Mouse (Mus musculus) testis, adult 2 months (tissue): ENCODE measurements around the gene Dpp4.

Experiments
- CTCF ChIP-seq: fragments of 200-500 bp; IDR thresholded peaks from 2 replicates; pipeline ENCODE4 v1.5.1; 2012; ENCODE audit warnings: low read depth, mild to moderate bottlenecking, inconsistent platforms, low read length, moderate library complexity; ENCODE audit not compliant: control insufficient read depth, insufficient read depth, insufficient replicate concordance
- POLR2A ChIP-seq: fragments of 200-500 bp; IDR thresholded peaks from 2 replicates; pipeline ENCODE4 v1.6.1; 2012; ENCODE audit warnings: low read depth, mild to moderate bottlenecking, inconsistent platforms, low read length, moderate library complexity; ENCODE audit not compliant: control insufficient read depth

- TF ChIP-seq POLR2A (no peak), CTCF (no peak)
Measured at GRCm38 (mm10) chr2:62352035-62352434, 60.0 kb downstream of the Dpp4 start.
